Mouse (Mus musculus): Measurements from ENCODE around the gene Fosl1. TPM values are rescaled to one million over a fixed set of nuclear protein-coding genes. Genes with fewer than 3 reads are reported as not detected.
"Not testable (repeated sequence)": the region's sequence is repeated elsewhere in the genome, so short reads cannot be mapped to it uniquely, and the experiment has no call there.

Fosl1 gene
- polyA plus RNA-seq, 1 experiment, result 0.12 TPM

DNA sequence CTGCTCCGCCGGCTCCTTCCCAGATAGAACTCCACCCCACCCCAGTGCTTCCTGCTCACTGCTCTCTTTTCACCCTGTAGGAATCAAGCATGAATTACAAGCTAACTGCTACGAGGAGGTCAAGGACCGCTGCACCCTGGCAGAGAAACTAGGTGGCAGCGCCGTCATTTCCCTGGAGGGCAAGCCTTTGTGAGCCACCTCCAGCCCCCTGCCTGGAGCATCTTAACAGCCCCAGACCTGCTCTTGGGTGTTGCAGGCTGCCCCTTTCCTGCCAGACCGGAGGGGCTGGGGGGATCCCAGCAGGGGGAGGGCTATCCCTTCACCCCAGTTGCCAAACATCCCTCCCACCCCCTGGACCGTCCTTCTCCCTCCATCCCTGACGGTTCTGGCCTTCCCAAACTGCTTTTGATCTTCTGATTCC, 46.0 kb downstream of the Fosl1 start:
- not testable (repeated sequence) for DNase-seq (ENCODE audit: low read depth, low spot score)
- WGBS, result 51% methylated on average over 9 of the region's 9 CpGs

DNA sequence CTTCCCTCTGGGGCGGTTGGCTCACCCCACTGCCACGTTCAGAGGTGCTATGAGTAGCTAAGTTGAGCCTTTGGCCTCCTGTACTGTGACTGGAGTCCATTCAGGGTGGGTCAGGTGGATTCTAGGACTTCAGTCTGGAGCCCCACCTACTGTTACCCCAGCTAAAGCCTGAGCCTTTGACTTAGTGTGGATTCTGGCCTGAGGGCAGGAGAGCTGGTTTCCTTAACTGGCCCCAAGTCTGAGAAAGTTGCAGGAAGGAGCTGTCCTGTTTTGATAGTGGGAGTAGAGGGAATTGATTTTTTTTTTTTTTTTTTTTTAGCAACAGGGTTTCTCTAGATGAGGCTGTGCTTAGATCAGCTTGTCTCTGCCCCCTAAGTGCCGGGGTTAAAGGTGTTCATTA, 47.0 kb downstream of the Fosl1 start:
- 65% methylated on average over 3 of the region's 3 CpGs for WGBS
- DNase-seq (ENCODE audit: low read depth, low spot score), result no peak

DNA sequence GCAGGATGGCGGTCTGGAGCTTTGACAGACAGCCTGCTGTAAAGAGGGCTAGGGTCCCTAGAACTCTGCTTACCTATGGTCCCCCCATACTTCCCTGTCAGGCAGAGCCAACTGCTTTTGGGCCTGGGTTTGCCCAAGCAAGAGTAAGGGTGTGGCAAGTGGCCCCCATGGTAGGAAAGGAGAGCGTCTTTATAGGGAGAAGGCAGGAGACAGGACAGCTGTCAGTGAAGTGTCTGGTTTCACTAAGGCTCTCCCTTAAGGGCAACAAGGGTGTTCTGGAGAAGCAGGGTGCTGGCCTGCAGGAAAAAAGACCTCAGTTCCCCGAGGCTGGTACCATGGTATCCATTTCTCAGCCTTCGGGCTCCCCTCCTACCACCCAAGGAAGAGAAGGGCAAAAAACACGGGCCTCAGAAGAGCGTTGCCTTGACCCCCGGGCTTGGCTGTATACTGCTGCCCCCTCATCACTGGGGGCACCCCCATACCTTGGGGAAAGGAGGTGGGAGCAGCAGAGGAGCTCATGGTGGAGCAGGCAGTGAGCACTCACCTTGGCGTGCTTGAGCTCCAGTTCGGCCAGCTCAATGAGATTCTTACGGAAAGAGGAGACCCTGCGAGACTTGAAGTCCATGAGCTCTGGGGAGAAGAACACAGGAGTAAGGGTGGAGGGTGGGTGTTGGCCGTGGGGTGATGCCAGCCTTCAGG, 48.2 kb downstream of the Fosl1 start:
- no peak for DNase-seq (ENCODE audit: low read depth, low spot score)
- 78% methylated on average over 12 of the region's 12 CpGs for WGBS

DNA sequence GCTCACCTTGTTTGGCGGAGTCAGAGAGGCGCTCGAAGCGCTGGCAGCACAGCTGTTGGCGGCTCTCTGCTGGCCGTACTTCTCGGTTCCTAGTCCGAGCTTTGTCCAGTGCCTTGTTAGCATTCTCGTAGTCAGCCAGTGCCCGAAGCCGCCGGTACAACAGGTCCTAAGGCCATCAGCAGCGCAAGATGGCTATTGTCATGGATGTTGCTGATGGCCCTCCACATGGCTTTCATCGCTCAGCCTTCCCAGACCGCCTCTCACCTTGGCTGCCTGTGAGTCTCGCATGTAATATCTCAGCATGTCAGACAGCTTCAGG, 48.7 kb downstream of the Fosl1 start:
- DNase-seq (ENCODE audit: low read depth, low spot score), result no peak
- WGBS, result 89% methylated on average over 16 of the region's 16 CpGs

DNA sequence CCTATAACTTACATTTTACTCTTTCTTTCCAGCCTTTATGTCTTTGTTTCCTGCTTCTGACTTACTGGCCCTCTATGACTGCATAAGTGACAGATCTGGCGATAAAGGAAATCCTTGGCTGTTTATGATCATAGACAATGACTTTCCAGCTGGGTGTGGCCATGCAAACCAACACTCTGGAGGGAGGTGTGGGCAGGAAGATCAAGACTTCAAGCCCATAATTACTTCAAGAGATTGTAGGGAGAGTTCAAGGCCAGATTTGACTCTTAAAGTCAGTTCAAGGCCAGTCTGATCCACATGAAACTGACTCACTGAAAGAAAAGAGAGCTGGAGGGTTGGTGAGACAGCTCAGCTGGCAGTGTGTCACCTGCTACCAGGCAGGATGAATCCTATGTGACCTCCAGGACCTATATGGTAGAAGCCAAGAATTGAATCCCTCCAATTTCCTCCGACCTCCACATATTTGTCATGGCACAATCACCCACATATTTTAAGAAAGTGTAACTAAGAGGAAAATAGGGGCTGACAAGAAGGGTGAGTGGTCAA, 53.1 kb downstream of the Fosl1 start:
- 35% methylated on average over 2 of the region's 2 CpGs for WGBS
- peak; percentile 78 for DNase-seq (ENCODE audit: low read depth, low spot score)

DNA sequence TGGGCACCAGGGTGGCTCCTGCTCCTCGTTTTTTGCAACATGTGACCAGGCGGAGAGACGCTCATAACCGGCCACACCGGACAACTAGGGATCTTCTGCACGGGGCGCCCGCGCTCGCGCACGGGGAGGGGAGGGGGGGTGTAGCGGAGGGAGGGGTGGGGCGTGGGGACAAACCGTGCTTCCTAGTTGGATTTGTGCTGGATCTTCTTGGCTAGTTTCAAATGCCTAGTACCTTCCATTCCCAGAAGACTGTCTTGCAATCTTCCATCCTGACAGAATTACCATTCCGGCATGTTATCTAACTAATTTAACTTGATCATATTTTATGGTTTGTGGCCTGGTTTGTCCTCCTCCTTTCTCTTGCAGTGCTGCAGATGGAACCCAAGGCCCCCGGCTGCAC, 56.3 kb downstream of the Fosl1 start, which contains the start of gene 1700020D05Rik:
1700020D05Rik (minus strand) TSS at position 101 of the 400 bp plus-strand sequence.
- WGBS, result 46% methylated on average over 17 of the region's 17 CpGs
- DNase-seq (ENCODE audit: low read depth, low spot score), result no peak

Other genes starting within 250 kb of the Fosl1 start
- gene Pacs1, start 174.4 kb upstream of the Fosl1 start, polyA plus RNA-seq (2012; rRNA removed), result 6.7 and 7.3 TPM in 2 replicates
- 71.5 and 85.8 TPM in 2 replicates for gene Sf3b2, start 152.1 kb upstream of the Fosl1 start, polyA plus RNA-seq (2012; rRNA removed)
- 0.05 and 0.16 TPM in 2 replicates for gene Gal3st3, start 149.2 kb upstream of the Fosl1 start, polyA plus RNA-seq (2012; rRNA removed)
- not detected in 2 replicates for gene Catsper1, start 111.8 kb upstream of the Fosl1 start, polyA plus RNA-seq (2012; rRNA removed)
- 287 and 392 TPM in 2 replicates for gene Cst6, start 98.0 kb upstream of the Fosl1 start, polyA plus RNA-seq (2012; rRNA removed)
- 26.9 and 35.5 TPM in 2 replicates for gene Eif1ad, start 80.8 kb upstream of the Fosl1 start, polyA plus RNA-seq (2012; rRNA removed)
- gene Banf1, start 80.4 kb upstream of the Fosl1 start, polyA plus RNA-seq (2012; rRNA removed), result 196 and 232 TPM in 2 replicates
- 23.3 and 25.3 TPM in 2 replicates for gene Sart1, start 58.8 kb upstream of the Fosl1 start, polyA plus RNA-seq (2012; rRNA removed)
- gene Tsga10ip, start 45.0 kb upstream of the Fosl1 start, polyA plus RNA-seq (2012; rRNA removed), result 0.45 and 1.2 TPM in 2 replicates
- gene Drap1, start 22.6 kb upstream of the Fosl1 start, polyA plus RNA-seq (2012; rRNA removed), result 98.0 and 108 TPM in 2 replicates
- 51.9 and 55.5 TPM in 2 replicates for gene AI837181, start 22.4 kb upstream of the Fosl1 start, polyA plus RNA-seq (2012; rRNA removed)
- gene Ccdc85b, start 10.3 kb downstream of the Fosl1 start, polyA plus RNA-seq (2012; rRNA removed), result 2.1 and 2.4 TPM in 2 replicates
- 140 and 162 TPM in 2 replicates for gene Fibp, start 13.1 kb downstream of the Fosl1 start, polyA plus RNA-seq (2012; rRNA removed)
- 12.4 and 14.9 TPM in 2 replicates for gene Ctsw, start 21.0 kb downstream of the Fosl1 start, polyA plus RNA-seq (2012; rRNA removed)
- gene Efemp2, start 26.4 kb downstream of the Fosl1 start, polyA plus RNA-seq (2012; rRNA removed), result 30.2 and 37.5 TPM in 2 replicates
- gene Mus81, start 40.9 kb downstream of the Fosl1 start, polyA plus RNA-seq (2012; rRNA removed), result 23.6 and 29.1 TPM in 2 replicates
- gene Cfl1, start 42.9 kb downstream of the Fosl1 start, polyA plus RNA-seq (2012; rRNA removed), result 697 and 725 TPM in 2 replicates
- gene 1700020D05Rik, start 56.2 kb downstream of the Fosl1 start, polyA plus RNA-seq (2012; rRNA removed), result 0.14 and 0.15 TPM in 2 replicates
- 3.2 and 3.7 TPM in 2 replicates for gene Snx32, start 63.0 kb downstream of the Fosl1 start, polyA plus RNA-seq (2012; rRNA removed)
- 26.6 and 45.5 TPM in 2 replicates for gene Ovol1, start 113.1 kb downstream of the Fosl1 start, polyA plus RNA-seq (2012; rRNA removed)
- gene Ap5b1, start 120.5 kb downstream of the Fosl1 start, polyA plus RNA-seq (2012; rRNA removed), result 11.9 and 19.5 TPM in 2 replicates
- 45.1 and 47.1 TPM in 2 replicates for gene Rnaseh2c, start 154.3 kb downstream of the Fosl1 start, polyA plus RNA-seq (2012; rRNA removed)
- gene Kat5, start 162.7 kb downstream of the Fosl1 start, polyA plus RNA-seq (2012; rRNA removed), result 43.6 and 54.2 TPM in 2 replicates
- 46.7 and 47.6 TPM in 2 replicates for gene Rela, start 189.9 kb downstream of the Fosl1 start, polyA plus RNA-seq (2012; rRNA removed)
- 34.3 and 39.7 TPM in 2 replicates for gene Sipa1, start 216.2 kb downstream of the Fosl1 start, polyA plus RNA-seq (2012; rRNA removed)
- gene Map3k11, start 241.2 kb downstream of the Fosl1 start, polyA plus RNA-seq (2012; rRNA removed), result 71.1 and 90.9 TPM in 2 replicates
- gene Pcnx3, start 241.4 kb downstream of the Fosl1 start, polyA plus RNA-seq (2012; rRNA removed), result 71.8 and 89.0 TPM in 2 replicates

Data from large intestine, adult 2 months (tissue).